Mouse (Mus musculus) lung, postnatal 25 days (tissue): ENCODE results near the gene Ncoa1.

ENCODE experiments used
- DNase-seq: peaks from one replicate; pipeline ENCODE4 v3.0.0; 2022; ENCODE audit warnings: low spot score

Gene Ncoa1

GRCm38 (mm10) chr12:4211174-4211573, 265.8 kb downstream of the Ncoa1 start:
- peak; percentile 13 for DNase-seq

- DNase-seq = no peak
These were observed 267.8 kb downstream of the Ncoa1 start for GRCm38 (mm10) chr12:4209196-4209595.

- DNase-seq = peak; percentile 50
These were observed 268.4 kb downstream of the Ncoa1 start for GRCm38 (mm10) chr12:4208405-4209133.

- no peak for DNase-seq
These were observed 270.9 kb downstream of the Ncoa1 start for GRCm38 (mm10) chr12:4206106-4206505.

GRCm38 (mm10) chr12:4202206-4202605, 274.8 kb downstream of the Ncoa1 start:
- DNase-seq = no peak

- no peak for DNase-seq
These were observed 275.4 kb downstream of the Ncoa1 start for GRCm38 (mm10) chr12:4201454-4202200.

GRCm38 (mm10) chr12:4199271-4199670, 277.7 kb downstream of the Ncoa1 start:
- no peak for DNase-seq

GRCm38 (mm10) chr12:4198702-4199101, 278.3 kb downstream of the Ncoa1 start:
- DNase-seq = peak; percentile 12
